Mouse (Mus musculus) lung, adult 2 months (tissue): ENCODE measurements around the gene Prc1.

Experiments
- CTCF ChIP-seq: fragments of 200-500 bp; IDR thresholded peaks from 2 replicates; pipeline ENCODE4 v1.5.1; 2011; ENCODE audit warnings: mild to moderate bottlenecking, low read length, control low read depth; ENCODE audit not compliant: insufficient read depth
- POLR2A ChIP-seq: fragments of 200-500 bp; IDR thresholded peaks from 2 replicates; pipeline ENCODE4 v1.6.1; 2011; ENCODE audit warnings: low read depth, mild to moderate bottlenecking, control low read depth, low read length, borderline replicate concordance; ENCODE audit errors: extremely low read depth

DNA sequence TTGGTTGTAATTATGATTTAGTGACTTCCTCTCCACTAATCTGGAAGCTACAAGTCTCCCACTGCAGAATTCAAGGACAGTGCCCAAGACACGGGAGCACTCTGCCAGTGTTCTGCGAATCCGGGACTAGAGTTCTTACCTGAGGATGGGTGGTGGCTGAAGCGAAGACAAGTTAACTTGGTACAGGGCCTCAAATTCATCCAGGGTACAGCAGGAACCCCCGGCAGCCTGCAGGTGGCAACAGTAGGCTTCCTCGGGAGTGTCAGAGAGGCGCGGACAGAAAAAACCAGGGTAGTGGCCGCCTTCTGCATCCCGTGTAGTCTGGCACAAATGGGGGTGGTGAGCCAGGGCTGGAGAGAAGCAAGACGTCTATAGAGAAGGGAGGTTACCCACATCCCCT, 46.5 kb downstream of the Prc1 start, which contains the start of gene Unc45a:
- TF ChIP-seq POLR2A (0 out of 2 replicates have a peak, but pooled peaks have one; percentile 23), CTCF (peak; percentile 52)
